8 mouse cellular contexts compared by ENCODE assay signal in genomic region chr14:62342643-62343144, GRCm38 (mm10). TPM values are rescaled to one million over a fixed set of nuclear protein-coding genes. Genes with fewer than 3 reads are reported as not detected.
DNase-seq lines count a peak whose midpoint lies in the region; ATAC-seq and TF ChIP-seq lines count a peak whose summit lies in the region.

No protein-coding gene starts in this region.

- WGBS in lung, embryonic 16.5 days: 50% methylated on average over 10 of the region's 10 CpGs
- 48% methylated on average over 10 of the region's 10 CpGs for WGBS in lung, adult 2 months
- WGBS in embryonic facial prominence, embryonic 11.5 days: 77% methylated on average over 10 of the region's 10 CpGs
- 53% methylated on average over 10 of the region's 10 CpGs for WGBS in intestine, embryonic 14.5 days

- no peaks in the 10 kb centered on the region for H3K27me3 ChIP-seq in lung, embryonic 16.5 days (ENCODE audit: control insufficient read depth, insufficient read depth, low read depth, low read length)
- no peaks in the 10 kb centered on the region for H3K27me3 ChIP-seq in embryonic facial prominence, embryonic 11.5 days (ENCODE audit: control insufficient read depth, insufficient read depth, low read length)
- no peaks in the 10 kb centered on the region for H3K27me3 ChIP-seq in intestine, embryonic 14.5 days (replicated peaks; ENCODE audit: control insufficient read depth, insufficient read depth, low read length)

- peaks cover 6% of the 10 kb centered on the region; the same call in 1 of the 2 replicates for H3K4me1 ChIP-seq in lung, embryonic 16.5 days (replicated peaks; ENCODE audit: control insufficient read depth, insufficient read depth, low read length)
- H3K4me1 ChIP-seq in lung, adult 2 months (ENCODE audit: control insufficient read depth, insufficient read depth, low read length): peaks cover 3% of the 10 kb centered on the region; the same call in 1 of the 2 replicates
- H3K4me1 ChIP-seq in embryonic facial prominence, embryonic 11.5 days (ENCODE audit: control insufficient read depth, insufficient read depth, low read length): no peaks in the 10 kb centered on the region
- H3K4me1 ChIP-seq in intestine, embryonic 14.5 days (replicated peaks; ENCODE audit: control insufficient read depth, insufficient read depth, low read length): peaks cover 9% of the 10 kb centered on the region; the same call in 1 of the 2 replicates

- TF ChIP-seq POLR2A in lung, adult 2 months (IDR thresholded peaks at IDR 0.05; ENCODE audit: borderline replicate concordance, extremely low read depth, low read depth, low read length): no peak

- no peak overlapping the region for H3K9ac ChIP-seq in lung, embryonic 16.5 days (ENCODE audit: low read length)
- no peak overlapping the region for H3K9ac ChIP-seq in embryonic facial prominence, embryonic 11.5 days (replicated peaks; ENCODE audit: low read length)
- H3K9ac ChIP-seq in intestine, embryonic 14.5 days (ENCODE audit: low read length): no peak overlapping the region

- H3K4me2 ChIP-seq in lung, embryonic 16.5 days (ENCODE audit: low read depth, low read length): no peak overlapping the region
- H3K4me2 ChIP-seq in embryonic facial prominence, embryonic 11.5 days (ENCODE audit: low read depth, low read length): no peak overlapping the region
- peak overlapping the region; percentile 22 for H3K4me2 ChIP-seq in intestine, embryonic 14.5 days (ENCODE audit: low read length)

- peak; percentile 65; the same call in 1 of the 2 replicates for ATAC-seq in lung, embryonic 16.5 days (ENCODE audit: low read depth)
- ATAC-seq in embryonic facial prominence, embryonic 11.5 days (replicated peaks; ENCODE audit: insufficient number of reproducible peaks, low FRiP score, low TSS enrichment, low read depth): no peak
- ATAC-seq in intestine, embryonic 14.5 days (replicated peaks; ENCODE audit: low FRiP score, low TSS enrichment, low read depth): no peak

- no peak for TF ChIP-seq CTCF in lung, adult 2 months (IDR thresholded peaks at IDR 0.05; ENCODE audit: insufficient read depth, low read length)

- no peak overlapping the region for H3K27ac ChIP-seq in lung, embryonic 16.5 days (ENCODE audit: low read length)
- 0 out of 2 replicates have a peak overlapping the region, but pooled peaks have one; percentile 28 for H3K27ac ChIP-seq in embryonic facial prominence, embryonic 11.5 days (replicated peaks; ENCODE audit: low read depth, low read length)
- no peak overlapping the region for H3K27ac ChIP-seq in intestine, embryonic 14.5 days (ENCODE audit: low read depth)

- H3K9me3 ChIP-seq in lung, embryonic 16.5 days (ENCODE audit: control insufficient read depth, low read length): no peaks in the 10 kb centered on the region
- no peaks in the 10 kb centered on the region for H3K9me3 ChIP-seq in embryonic facial prominence, embryonic 11.5 days (replicated peaks; ENCODE audit: control insufficient read depth, low read length)
- no peaks in the 10 kb centered on the region for H3K9me3 ChIP-seq in intestine, embryonic 14.5 days (ENCODE audit: control insufficient read depth, low read length)

- H3K36me3 ChIP-seq in lung, embryonic 16.5 days (ENCODE audit: control insufficient read depth, insufficient read depth, low read length): no peaks in the 10 kb centered on the region
- no peaks in the 10 kb centered on the region for H3K36me3 ChIP-seq in embryonic facial prominence, embryonic 11.5 days (replicated peaks; ENCODE audit: control insufficient read depth, insufficient read depth, low read depth, low read length)
- H3K36me3 ChIP-seq in intestine, embryonic 14.5 days (ENCODE audit: control insufficient read depth, insufficient read depth, low read length): no peaks in the 10 kb centered on the region

- no peak overlapping the region for H3K4me3 ChIP-seq in lung, embryonic 16.5 days (ENCODE audit: low read length)
- H3K4me3 ChIP-seq in lung, adult 2 months (replicated peaks; ENCODE audit: extremely low read depth, low read depth, low read length): no peak overlapping the region
- H3K4me3 ChIP-seq in embryonic facial prominence, embryonic 11.5 days (ENCODE audit: low read depth, low read length): no peak overlapping the region
- H3K4me3 ChIP-seq in intestine, embryonic 14.5 days (ENCODE audit: low read depth, low read length): no peak overlapping the region

- no peak for DNase-seq in lung, adult 2 months
- DNase-seq in embryonic facial prominence, embryonic 11.5 days (ENCODE audit: low spot score): no peak
- DNase-seq in intestine, embryonic 14.5 days (ENCODE audit: low spot score): no peak
- peak; percentile 70 for DNase-seq in naive thymus-derived CD4-positive, alpha-beta T cell, adult 2 months (ENCODE audit: low read depth)
- no peak for DNase-seq in adrenal gland, postnatal 14 days
- DNase-seq in urinary bladder, postnatal 36 days (ENCODE audit: low spot score in 2 of 2): no peak
- DNase-seq in right cerebral cortex, adult 2 months (ENCODE audit: low spot score in 2 of 2): no peak

RNA-seq across cellular contexts. Expression of gene Dleu7, which starts 49.8 kb away (rescaled TPM):
- polyA plus RNA-seq in lung, embryonic 16.5 days (2015; fragmentation: Nextera tagmentation; extraction: Ambion mirVana): 0.54 and 0.60 TPM in 2 replicates
- not detected in 2 replicates for polyA plus RNA-seq in lung, adult 2 months (2012; rRNA removed)
- polyA plus RNA-seq in embryonic facial prominence, embryonic 11.5 days (2014; fragmentation: Nextera tagmentation; extraction: Ambion mirVana): 2.3 and 4.0 TPM in 2 replicates
- polyA plus RNA-seq in intestine, embryonic 14.5 days (2014; fragmentation: Nextera tagmentation; extraction: Ambion mirVana): 1.3 and 1.4 TPM in 2 replicates
- not detected in 2 replicates for total RNA-seq in adrenal gland, postnatal 14 days (2021)

RNA-seq across cellular contexts. Expression of gene Rnaseh2b, which starts 50.3 kb away (rescaled TPM):
- 57.5 and 60.5 TPM in 2 replicates for polyA plus RNA-seq in lung, embryonic 16.5 days (2015; fragmentation: Nextera tagmentation; extraction: Ambion mirVana)
- 2.0 and 2.6 TPM in 2 replicates for polyA plus RNA-seq in lung, adult 2 months (2012; rRNA removed)
- polyA plus RNA-seq in embryonic facial prominence, embryonic 11.5 days (2014; fragmentation: Nextera tagmentation; extraction: Ambion mirVana): 65.0 and 72.0 TPM in 2 replicates
- 58.1 and 69.0 TPM in 2 replicates for polyA plus RNA-seq in intestine, embryonic 14.5 days (2014; fragmentation: Nextera tagmentation; extraction: Ambion mirVana)
- total RNA-seq in adrenal gland, postnatal 14 days (2021): 20.0 and 21.6 TPM in 2 replicates

Comparison
In these comparisons a context has a peak if more than half of its experiments do, and no peak if none do; other contexts are left out.
1. RNA of gene Rnaseh2b, which starts 50.3 kb away (polyA plus RNA-seq): 65.0 to 72.0 TPM in embryonic facial prominence, embryonic 11.5 days, 57.5 to 60.5 TPM in lung, embryonic 16.5 days and 58.1 to 69.0 TPM in intestine, embryonic 14.5 days; 2.0 to 2.6 TPM in lung, adult 2 months; every median in the first group is over 10 times any median in the second.